Mouse (Mus musculus) cerebellum, adult 2 months (tissue): ENCODE results near the gene Unc5b.

Source experiments
- CTCF ChIP-seq: fragments of 200-500 bp; IDR thresholded peaks from 2 replicates; pipeline ENCODE4 v1.5.1; 2011; ENCODE audit warnings: low read depth, mild to moderate bottlenecking, control low read depth, low read length, moderate library complexity, borderline replicate concordance; ENCODE audit not compliant: insufficient read depth
- POLR2A ChIP-seq: fragments of 200-500 bp; IDR thresholded peaks from 2 replicates; pipeline ENCODE4 v1.6.1; 2011; ENCODE audit warnings: low read length, control low read depth, borderline replicate concordance; ENCODE audit not compliant: insufficient read depth

- TF ChIP-seq CTCF = no peak
- no peak for TF ChIP-seq POLR2A
These were observed 94.1 kb downstream of the Unc5b start for GRCm38 (mm10) chr10:60737169-60737728.
